Mouse (Mus musculus): ENCODE data around the gene Rc3h2. TPM values are rescaled to one million over a fixed set of nuclear protein-coding genes. Genes with fewer than 3 reads are reported as not detected.
A peak's percentile ranks its signal among the peaks of the same experiment; 100 is the strongest.

The Rc3h2 gene
- 24.2 and 24.4 TPM in 2 replicates for polyA plus RNA-seq (2015; fragmentation: Nextera tagmentation; extraction: Ambion mirVana)

GRCm38 (mm10) chr2:37422306-37423304 lies at the start of gene Rc3h2:
Gene Rc3h2 (minus strand): TSS chr2:37422903.
- Histone ChIP-seq H3K27me3 (no peaks in the 10 kb centered on the region), H3K4me1 (peaks cover 19% of the 10 kb centered on the region), H3K36me3 (peaks cover 6% of the 10 kb centered on the region; the same call in 1 of the 2 replicates), H3K27ac (replicated peaks) (peak within 1 kb of the TSS; percentile 93), H3K9ac (replicated peaks) (peak within 1 kb of the TSS; percentile 88), H3K9me3 (no peaks in the 10 kb centered on the region), H3K4me2 (replicated peaks) (peak within 1 kb of the TSS; percentile 51), H3K4me3 (peak within 1 kb of the TSS; percentile 66)
- ATAC-seq (replicated peaks): peak; percentile 99
- under 1% methylated on average over 69 of the region's 75 CpGs for WGBS

- H3K4me2 ChIP-seq (replicated peaks): no peak overlapping the region
- no peak overlapping the region for H3K9ac ChIP-seq (replicated peaks)
- H3K27me3 ChIP-seq: no peaks in the 10 kb centered on the region
- H3K4me1 ChIP-seq: no peaks in the 10 kb centered on the region
- peaks cover 11% of the 10 kb centered on the region for H3K36me3 ChIP-seq
- no peak for ATAC-seq (replicated peaks)
- 97% methylated on average over 4 of the region's 4 CpGs for WGBS
- no peak overlapping the region for H3K4me3 ChIP-seq
- no peak overlapping the region for H3K27ac ChIP-seq (replicated peaks)
- no peaks in the 10 kb centered on the region for H3K9me3 ChIP-seq
Observed at GRCm38 (mm10) chr2:37466266-37466665, 43.6 kb upstream of the Rc3h2 start.

- no peak for ATAC-seq (replicated peaks)
- no peak overlapping the region for H3K9ac ChIP-seq (replicated peaks)
- 0 out of 2 replicates have a peak, but pooled peaks cover 3% of the 10 kb centered on the region for H3K36me3 ChIP-seq
Observed at GRCm38 (mm10) chr2:37460707-37461106, 38.0 kb upstream of the Rc3h2 start.

GRCm38 (mm10) chr2:37452376-37452760 lies 29.7 kb upstream of the Rc3h2 start:
- Histone ChIP-seq H3K27me3 (no peaks in the 10 kb centered on the region), H3K4me3 (peak overlapping the region; percentile 94), H3K9ac (replicated peaks) (peak overlapping the region; percentile 98), H3K4me1 (peaks cover 17% of the 10 kb centered on the region), H3K9me3 (no peaks in the 10 kb centered on the region), H3K27ac (replicated peaks) (peak overlapping the region; percentile 92), H3K4me2 (replicated peaks) (peak overlapping the region; percentile 78), H3K36me3 (no peaks in the 10 kb centered on the region)
- under 1% methylated on average over 21 of the region's 24 CpGs for WGBS
- ATAC-seq (replicated peaks): peak; percentile 88

More at GRCm38 (mm10) chr2:37460707-37461106, 38.0 kb upstream of the Rc3h2 start:
- no peaks in the 10 kb centered on the region for H3K4me1 ChIP-seq
- H3K9me3 ChIP-seq: no peaks in the 10 kb centered on the region
- no peak overlapping the region for H3K4me3 ChIP-seq
- 96% methylated on average over 4 of the region's 4 CpGs for WGBS
- no peak overlapping the region for H3K4me2 ChIP-seq (replicated peaks)
- H3K27ac ChIP-seq (replicated peaks): no peak overlapping the region
- H3K27me3 ChIP-seq: no peaks in the 10 kb centered on the region

- H3K4me2 ChIP-seq (replicated peaks): peak overlapping the region; percentile 78
- H3K4me1 ChIP-seq: peaks cover 17% of the 10 kb centered on the region
- peak overlapping the region; percentile 98 for H3K9ac ChIP-seq (replicated peaks)
- peak; percentile 99 for ATAC-seq (replicated peaks)
- WGBS: 10% methylated on average over 34 of the region's 44 CpGs
- no peaks in the 10 kb centered on the region for H3K36me3 ChIP-seq
- H3K4me3 ChIP-seq: peak overlapping the region; percentile 94
- H3K27ac ChIP-seq (replicated peaks): peak overlapping the region; percentile 92
- H3K9me3 ChIP-seq: no peaks in the 10 kb centered on the region
- no peaks in the 10 kb centered on the region for H3K27me3 ChIP-seq
Observed at GRCm38 (mm10) chr2:37451667-37452375, 29.1 kb upstream of the Rc3h2 start.

GRCm38 (mm10) chr2:37442611-37443591 lies 20.2 kb upstream of the Rc3h2 start, which contains the start of the genes Zbtb26, Zbtb6 and Rabgap1:
Gene Zbtb26 (minus strand): TSS chr2:37443135.
Gene Zbtb6 (minus strand): TSS chr2:37443171.
Gene Rabgap1 (plus strand): TSS chr2:37443279.
- Histone ChIP-seq H3K9me3 (no peaks in the 10 kb centered on the region), H3K36me3 (no peaks in the 10 kb centered on the region), H3K27me3 (no peaks in the 10 kb centered on the region), H3K4me1 (peaks cover 30% of the 10 kb centered on the region), H3K27ac (replicated peaks) (peak within 1 kb of the TSS; percentile 92), H3K4me3 (peak within 1 kb of the TSS; percentile 84), H3K4me2 (replicated peaks) (peak within 1 kb of the TSS; percentile 70), H3K9ac (replicated peaks) (peak within 1 kb of the TSS; percentile 97)
- ATAC-seq (replicated peaks): peak; percentile 99
- whole genome bisulfite sequencing: under 1% methylated on average over 51 of the region's 51 CpGs

GRCm38 (mm10) chr2:37431609-37432008 lies 8.9 kb upstream of the Rc3h2 start:
- H3K9ac ChIP-seq (replicated peaks): peak overlapping the region; percentile 78
- ATAC-seq (replicated peaks): peak; percentile 54
- WGBS: 22% methylated on average over 7 of the region's 7 CpGs
- H3K36me3 ChIP-seq: peaks cover 30% of the 10 kb centered on the region
- no peaks in the 10 kb centered on the region for H3K9me3 ChIP-seq
- peak overlapping the region; percentile 85 for H3K4me2 ChIP-seq (replicated peaks)
- peak overlapping the region; percentile 98 for H3K27ac ChIP-seq (replicated peaks)
- peak overlapping the region; percentile 67 for H3K4me3 ChIP-seq
- peaks cover 15% of the 10 kb centered on the region for H3K4me1 ChIP-seq
- H3K27me3 ChIP-seq: no peaks in the 10 kb centered on the region

- under 1% methylated on average over 38 of the region's 38 CpGs for WGBS
Observed at GRCm38 (mm10) chr2:37430593-37431464, 8.1 kb upstream of the Rc3h2 start.

GRCm38 (mm10) chr2:37423671-37424070 lies 968 bp upstream of the Rc3h2 start:
- Histone ChIP-seq H3K36me3 (peaks cover 12% of the 10 kb centered on the region; the same call in 1 of the 2 replicates), H3K4me3 (no peak overlapping the region), H3K27me3 (no peaks in the 10 kb centered on the region), H3K27ac (replicated peaks) (no peak overlapping the region), H3K9me3 (no peaks in the 10 kb centered on the region), H3K4me1 (peaks cover 19% of the 10 kb centered on the region), H3K9ac (replicated peaks) (no peak overlapping the region), H3K4me2 (replicated peaks) (no peak overlapping the region)
- no peak for ATAC-seq (replicated peaks)
- 53% methylated on average over 3 of the region's 3 CpGs for WGBS

More at GRCm38 (mm10) chr2:37430593-37431464, 8.1 kb upstream of the Rc3h2 start:
- H3K9me3 ChIP-seq: no peaks in the 10 kb centered on the region
- H3K27ac ChIP-seq (replicated peaks): peak overlapping the region; percentile 98
- peak overlapping the region; percentile 67 for H3K4me3 ChIP-seq
- peak overlapping the region; percentile 85 for H3K4me2 ChIP-seq (replicated peaks)
- peaks cover 24% of the 10 kb centered on the region for H3K36me3 ChIP-seq
- peak; percentile 96 for ATAC-seq (replicated peaks)
- peak overlapping the region; percentile 78 for H3K9ac ChIP-seq (replicated peaks)
- no peaks in the 10 kb centered on the region for H3K27me3 ChIP-seq
- H3K4me1 ChIP-seq: peaks cover 15% of the 10 kb centered on the region

GRCm38 (mm10) chr2:37421903-37422302 lies 800 bp downstream of the Rc3h2 start:
- Histone ChIP-seq H3K4me3 (peak overlapping the region; percentile 66), H3K4me2 (replicated peaks) (peak overlapping the region; percentile 51), H3K36me3 (peaks cover 5% of the 10 kb centered on the region; the same call in 1 of the 2 replicates), H3K9ac (replicated peaks) (peak overlapping the region; percentile 88), H3K9me3 (no peaks in the 10 kb centered on the region), H3K27ac (replicated peaks) (peak overlapping the region; percentile 93), H3K4me1 (peaks cover 19% of the 10 kb centered on the region), H3K27me3 (no peaks in the 10 kb centered on the region)
- WGBS: 4% methylated on average over 3 of the region's 3 CpGs
- ATAC-seq (replicated peaks): no peak
